Mouse (Mus musculus) kidney, postnatal 10 days (tissue): ENCODE results near the gene Sephs1.

Experiments
- DNase-seq: peaks from one replicate; pipeline ENCODE4 v3.0.0; 2021; ENCODE audit warnings: mixed read lengths

Gene Sephs1

DNA sequence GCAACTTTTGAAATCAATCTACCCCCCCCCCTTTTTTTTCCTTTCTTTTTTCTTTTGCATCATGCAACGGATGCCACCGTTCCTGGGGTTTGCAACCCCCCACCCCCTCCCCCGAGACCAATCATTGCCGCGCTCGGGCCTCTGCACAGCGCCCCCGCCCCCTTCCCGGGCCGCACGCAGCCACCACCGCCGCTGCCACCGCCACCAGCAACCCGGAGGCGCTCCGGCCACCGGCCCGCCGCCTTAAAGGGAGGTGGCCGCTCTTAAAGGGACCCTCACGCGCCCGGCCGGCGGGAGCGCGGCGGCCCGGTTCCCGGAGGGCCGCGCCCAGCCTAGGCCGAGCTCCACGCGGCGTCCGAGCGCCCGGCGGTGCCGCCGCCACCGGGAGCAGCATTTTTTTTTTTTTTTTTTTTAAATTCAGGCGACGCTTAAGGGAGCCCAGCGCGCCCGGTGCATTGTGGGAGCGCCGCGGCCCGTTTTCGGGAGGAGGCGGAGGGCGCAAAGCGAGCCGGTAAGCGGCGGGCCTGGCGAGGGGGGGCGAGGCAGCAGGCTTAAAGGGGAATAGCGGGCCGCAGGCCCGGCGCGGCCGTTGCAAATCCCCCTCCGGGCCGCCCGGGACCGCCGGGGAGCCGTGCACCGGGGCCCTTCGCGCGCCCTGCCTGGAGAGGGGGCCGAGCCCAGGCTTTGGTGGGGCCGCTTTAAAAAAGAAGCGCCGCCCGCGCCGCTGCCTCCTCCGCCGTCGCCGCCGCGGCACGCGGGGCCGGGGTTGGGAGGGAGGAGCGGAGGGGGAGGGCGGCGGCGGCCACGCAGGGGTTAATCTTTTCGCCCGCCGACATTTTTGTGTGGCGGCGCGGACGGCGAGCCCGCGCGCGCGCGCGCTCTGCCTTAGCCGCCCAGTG lies at the start of gene Sephs1:
Gene Sephs1 (plus strand): TSS at position 215 of the 899 bp plus-strand sequence.
- DNase-seq: peak; percentile 93

DNA sequence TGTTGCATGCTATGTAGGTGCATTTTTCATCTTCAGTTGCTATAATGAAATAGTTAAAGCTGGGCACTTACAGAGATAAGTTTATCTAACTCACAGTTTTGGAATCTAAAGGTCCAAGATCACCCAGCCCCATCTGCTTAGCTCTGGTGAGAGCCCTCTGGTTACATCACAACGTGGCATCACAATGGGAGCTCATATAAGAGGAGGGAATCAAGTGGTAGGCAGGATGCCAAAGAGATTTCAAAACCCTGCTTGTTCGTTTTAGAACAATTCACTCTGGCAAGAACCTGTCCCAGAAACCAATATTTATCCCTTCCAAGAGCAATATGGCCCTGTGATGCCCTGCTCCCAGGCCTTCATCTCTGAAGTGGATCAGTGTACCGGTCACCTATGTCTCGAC lies 49.2 kb upstream of the Sephs1 start:
- DNase-seq: no peak

DNA sequence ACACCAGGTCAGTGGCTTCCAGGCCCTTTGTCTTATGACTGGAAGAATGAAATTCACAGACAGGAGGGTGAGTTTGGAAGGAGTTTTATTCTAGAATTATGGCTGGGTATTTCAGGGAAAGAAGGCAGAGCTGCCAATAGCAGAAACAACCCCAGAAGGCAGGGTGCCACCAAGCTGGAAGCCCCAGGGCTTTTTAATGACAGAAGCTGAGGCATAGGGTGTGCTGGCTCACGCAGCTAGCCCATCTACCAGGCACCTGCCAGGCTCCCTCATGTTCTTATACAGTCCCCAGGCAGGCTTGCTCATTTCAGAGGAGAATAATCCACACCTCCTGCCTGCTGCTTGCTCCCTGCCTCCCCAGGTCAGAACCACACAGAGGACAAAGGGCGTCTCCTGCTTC lies 31.9 kb upstream of the Sephs1 start:
- DNase-seq: no peak

DNA sequence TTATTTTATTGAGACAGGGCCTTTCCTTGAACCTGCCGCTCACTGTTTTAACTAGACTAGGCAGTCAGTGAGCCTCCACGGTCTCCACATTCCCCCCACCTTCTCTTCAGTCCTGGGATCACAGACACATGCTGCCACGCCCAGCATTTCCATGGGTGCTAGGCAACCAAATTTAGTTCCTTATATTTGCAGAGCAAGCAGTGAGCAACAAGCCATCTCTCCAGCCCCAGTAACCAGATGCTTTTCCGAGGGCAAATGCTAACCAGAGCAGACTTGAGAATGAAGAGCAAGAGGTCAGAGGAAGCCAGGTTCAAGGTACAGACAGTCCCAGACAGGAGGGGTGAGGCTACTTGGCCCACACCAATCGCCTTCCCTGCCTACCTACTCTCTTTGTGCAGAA lies 24.2 kb upstream of the Sephs1 start:
- peak; percentile 27 for DNase-seq

DNA sequence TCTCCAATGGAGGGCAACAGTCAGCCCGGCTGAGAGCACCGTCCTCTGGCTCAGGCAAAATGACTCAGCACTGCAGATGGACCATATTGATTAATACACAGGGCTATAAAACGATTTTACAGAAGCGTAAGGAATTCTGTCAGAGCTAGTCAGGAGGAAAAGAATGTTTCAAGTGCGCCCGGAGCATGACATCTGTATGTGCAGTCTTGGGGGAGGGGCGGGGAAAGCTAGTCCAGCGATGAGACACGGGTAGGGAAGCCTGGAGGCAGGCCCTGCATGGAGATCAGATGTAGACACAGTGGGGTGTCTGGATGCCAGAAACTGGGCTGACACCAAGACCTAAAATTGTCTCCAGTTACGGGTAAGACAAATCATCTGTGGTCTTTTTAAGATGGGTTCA lies 23.2 kb upstream of the Sephs1 start:
- DNase-seq: no peak

DNA sequence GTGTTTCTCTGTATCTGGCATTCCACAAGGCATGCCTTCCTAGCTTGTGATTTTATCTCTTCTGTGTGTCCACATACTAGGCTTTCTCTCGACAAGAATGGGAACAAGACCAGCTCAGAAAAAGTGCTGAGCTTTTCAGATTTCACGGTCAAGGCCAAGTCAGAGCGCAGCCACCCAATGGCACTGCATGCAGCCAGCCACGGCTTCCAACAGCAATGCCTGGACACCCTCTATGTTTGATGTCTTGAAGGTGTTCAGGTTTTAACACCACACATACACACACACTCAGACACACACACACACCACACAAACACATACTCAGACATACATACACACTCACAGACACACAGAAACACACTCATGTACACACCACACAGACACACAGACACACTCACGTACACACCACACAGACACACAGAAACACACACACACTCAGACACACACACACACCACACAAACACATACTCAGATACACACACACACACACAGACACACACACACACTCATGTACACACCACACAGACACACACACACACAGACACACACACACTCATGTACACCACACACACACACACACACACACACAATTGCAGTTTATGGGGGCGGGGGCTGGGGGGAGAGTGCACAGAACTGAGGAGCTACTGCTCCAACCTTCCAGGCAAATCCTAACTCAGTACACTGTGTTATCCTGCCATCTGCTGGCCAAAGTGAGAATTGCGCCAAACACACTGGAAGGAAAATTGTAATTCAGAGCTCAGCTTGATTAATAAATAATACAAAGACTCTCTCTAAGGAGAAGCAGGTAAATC lies 17.2 kb upstream of the Sephs1 start:
- DNase-seq: peak; percentile 88

DNA sequence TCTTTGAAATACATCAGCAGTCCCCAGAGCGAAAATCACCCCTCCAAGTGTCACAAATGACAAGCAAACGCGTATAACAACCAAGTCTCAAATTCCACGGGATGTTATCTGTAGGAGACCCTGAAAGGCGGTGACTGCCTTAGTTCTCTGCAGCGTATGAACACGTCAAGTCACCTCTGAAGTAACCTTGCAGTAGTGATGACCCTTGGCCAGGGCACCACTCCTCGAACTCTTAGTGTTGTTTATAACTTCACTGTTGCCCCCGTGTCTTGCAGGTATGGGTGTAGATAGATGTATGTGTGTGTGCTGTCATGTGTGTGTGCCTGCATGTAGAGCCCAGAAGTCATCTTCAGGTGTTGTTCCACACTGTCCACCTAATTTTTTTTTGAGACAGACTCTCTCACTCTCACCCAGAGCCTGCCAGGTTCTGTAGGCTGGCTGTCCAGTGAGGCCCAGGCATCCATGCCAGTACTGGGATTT lies 16.5 kb upstream of the Sephs1 start:
- no peak for DNase-seq

DNA sequence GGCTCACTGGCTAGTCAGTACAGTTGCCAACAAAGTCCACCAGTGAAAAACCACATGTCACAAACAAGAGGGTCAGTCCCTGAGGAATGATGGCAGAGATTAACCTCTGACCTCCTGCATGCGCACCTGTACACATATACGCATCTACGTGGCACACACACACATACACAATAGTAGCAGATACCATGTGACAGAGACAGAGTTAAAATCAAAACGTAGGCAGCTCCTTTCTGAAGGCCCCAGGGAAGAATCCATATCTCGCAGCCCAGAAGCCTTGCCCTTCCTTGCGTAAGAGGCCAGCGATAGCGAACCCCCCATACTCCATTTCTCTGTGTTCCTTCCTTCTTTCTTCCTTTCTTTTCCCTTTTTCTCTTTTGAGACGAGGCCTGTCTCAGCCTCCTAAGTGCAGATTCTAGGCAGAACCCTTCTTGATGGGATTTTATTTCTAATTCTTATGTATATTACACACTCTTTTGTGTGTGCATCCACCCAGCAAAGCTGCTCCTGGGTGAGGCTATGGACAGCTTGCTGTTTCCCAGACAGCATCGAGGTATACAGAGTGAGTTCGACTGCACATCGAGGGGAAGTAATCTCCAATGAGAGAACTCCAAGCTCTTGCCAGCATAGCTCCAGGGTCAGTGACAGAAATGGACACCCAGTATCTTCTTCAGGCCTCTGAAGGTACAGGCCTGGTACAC lies 13.2 kb upstream of the Sephs1 start:
- DNase-seq: no peak

- DNase-seq: no peak
Observed at GRCm38 (mm10) chr2:4872740-4873139, 8.6 kb upstream of the Sephs1 start.

- no peak for DNase-seq
Observed at GRCm38 (mm10) chr2:4873331-4873730, 8.0 kb upstream of the Sephs1 start.

DNA sequence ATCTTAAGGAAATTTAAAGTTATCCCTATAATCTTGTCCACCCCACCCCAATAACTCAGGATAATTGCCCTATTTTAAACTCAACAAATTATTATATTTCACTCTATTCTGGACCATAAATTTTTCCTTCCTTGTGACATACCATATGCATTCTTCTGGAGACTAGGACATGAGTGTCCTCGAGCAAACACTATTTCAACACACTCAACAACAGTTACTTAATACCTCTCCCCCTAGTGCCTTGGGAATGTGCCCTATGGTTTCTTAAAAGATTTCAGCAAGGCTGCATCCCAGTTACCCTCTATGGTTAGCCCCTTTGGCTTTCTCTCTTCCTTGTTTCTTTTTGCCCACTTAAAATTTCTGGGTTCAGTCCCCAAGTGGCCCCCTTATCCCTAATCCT lies 6.3 kb upstream of the Sephs1 start:
- DNase-seq: no peak

DNA sequence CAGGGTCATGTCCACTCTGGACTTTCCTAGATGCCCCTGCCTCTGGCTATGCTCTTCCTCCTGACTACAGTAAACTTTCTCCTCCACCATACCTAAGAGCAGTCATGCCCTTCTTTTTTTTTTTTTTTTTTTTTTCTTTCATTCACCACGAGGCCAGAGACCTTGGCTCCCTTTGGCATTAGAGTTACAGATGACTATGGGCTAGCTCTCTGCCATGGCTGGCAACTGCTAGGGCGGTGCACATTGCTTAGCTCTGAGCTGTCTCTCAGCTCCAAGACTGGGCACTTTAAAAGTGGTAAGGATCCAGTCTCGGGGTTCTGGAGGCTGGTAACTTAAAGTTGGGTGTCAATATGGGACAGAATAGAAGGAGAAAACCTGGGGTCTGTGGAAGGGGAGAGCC lies 5.2 kb upstream of the Sephs1 start:
- DNase-seq: no peak

DNA sequence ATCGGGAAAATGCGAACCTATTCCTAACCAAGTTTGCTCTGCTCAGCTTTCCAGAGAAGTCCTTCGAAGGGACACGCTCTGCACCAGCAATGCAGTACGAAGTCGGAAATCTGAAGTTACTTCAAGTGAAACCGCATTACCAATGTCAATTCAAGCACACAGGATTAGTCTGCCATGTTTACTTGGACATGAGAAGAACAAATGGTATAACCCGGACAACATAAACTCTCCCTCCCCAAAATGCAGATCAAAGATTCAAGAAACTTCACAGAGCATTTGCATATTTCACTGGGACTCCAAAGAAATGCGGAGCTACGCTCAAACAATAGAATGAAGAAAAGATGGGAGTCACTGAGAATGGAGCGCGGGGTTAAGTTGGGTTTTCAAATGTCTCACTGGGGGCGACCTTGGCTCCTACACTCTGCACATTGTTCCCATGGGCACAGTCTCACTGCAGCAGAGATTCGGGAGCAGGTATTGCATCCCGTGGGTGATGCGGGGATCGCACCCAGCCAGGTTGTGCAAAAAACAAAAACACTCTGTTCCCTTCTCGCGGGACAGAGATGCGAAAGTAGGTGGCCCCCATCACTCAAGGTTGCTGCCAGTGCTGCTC lies 521 bp upstream of the Sephs1 start:
- DNase-seq: no peak

DNA sequence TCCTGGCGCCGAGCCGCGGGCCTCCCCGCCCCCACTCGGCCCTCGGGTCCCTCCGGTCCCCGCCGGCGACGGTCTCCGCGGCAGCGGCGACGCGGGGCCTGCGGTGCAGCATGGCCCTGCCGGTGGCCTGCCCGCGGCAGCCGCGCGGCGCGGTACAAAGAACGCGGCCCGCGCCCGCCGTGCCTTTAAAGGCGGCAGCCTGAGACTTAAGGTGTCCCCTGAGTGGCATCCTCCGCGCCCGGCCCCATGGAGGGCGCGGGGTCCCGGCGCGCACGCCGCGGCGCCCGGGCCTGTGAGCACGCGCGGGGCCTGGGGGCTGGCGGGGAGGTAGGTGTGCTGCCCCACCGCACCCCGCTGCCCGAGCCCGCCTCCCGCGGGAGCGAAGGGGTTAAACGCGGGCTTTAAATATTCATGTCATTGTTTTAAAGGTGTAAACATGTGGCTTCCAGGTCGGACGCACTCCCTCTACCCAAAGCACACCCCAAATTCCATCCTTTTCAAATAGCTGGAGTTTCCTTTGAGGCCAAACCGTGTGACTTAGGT lies 956 bp downstream of the Sephs1 start:
- peak; percentile 82 for DNase-seq

- no peak for DNase-seq
Observed at GRCm38 (mm10) chr2:4883009-4883704, 1.8 kb downstream of the Sephs1 start.

DNA sequence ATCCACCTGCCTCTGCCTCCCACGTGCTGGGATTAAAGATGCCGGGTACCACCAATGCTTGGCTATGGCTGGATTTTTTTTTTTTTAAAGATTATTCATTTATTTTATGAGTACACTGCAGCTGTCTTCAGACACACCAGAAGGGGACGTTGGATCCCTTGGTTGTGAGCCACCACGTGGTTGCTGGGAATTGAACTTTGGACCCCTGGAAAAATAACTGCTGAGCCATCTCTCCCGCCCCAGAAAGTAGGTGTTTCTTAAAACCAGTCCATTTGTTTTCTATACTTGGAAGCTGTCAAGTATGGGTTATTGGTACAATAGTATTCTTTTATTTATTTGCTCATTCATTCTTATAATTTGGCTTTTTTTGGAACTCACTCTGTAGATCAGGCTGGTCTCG lies 5.5 kb downstream of the Sephs1 start:
- no peak for DNase-seq

GRCm38 (mm10) chr2:4895598-4895997 lies 14.2 kb downstream of the Sephs1 start:
- no peak for DNase-seq

DNA sequence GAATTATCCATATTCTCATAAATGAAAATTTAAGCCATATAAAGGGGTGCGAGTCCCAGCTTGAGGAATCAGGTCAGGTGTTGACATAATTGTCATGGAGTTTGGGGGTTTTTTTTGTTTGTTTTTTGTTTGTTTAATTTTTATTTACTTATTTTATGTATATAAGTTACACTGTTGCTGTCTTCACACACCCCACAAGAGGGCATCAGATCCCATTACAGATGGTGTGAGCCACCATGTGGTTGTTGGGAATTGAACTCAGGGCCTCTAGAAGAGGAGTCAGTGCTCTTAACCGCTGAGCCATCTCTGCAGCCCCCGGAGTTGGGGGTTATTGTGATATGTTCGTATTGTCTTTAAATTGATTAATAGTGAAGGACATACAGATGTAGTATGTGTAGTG lies 15.6 kb downstream of the Sephs1 start:
- no peak for DNase-seq

- DNase-seq: no peak
Observed at GRCm38 (mm10) chr2:4900624-4901023, 19.3 kb downstream of the Sephs1 start.

DNA sequence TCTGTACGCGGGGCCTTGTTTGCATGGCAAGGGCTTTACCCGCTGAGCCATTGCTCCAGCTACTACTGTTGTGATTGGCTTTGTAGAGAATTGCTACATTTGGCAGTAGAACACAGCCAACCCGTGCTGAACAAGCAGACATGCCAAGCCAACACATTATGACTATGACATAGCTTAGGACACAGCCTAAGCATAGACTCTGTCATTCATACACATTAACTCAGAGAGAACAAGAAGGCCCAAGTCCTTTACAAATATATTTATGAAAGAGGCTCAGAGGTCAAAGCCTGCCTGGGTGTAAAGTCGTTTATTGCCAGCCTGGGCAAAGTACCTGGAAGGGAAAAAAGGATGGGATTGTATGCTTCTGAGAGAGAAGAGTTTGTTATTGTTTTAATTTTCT lies 21.0 kb downstream of the Sephs1 start:
- no peak for DNase-seq

DNA sequence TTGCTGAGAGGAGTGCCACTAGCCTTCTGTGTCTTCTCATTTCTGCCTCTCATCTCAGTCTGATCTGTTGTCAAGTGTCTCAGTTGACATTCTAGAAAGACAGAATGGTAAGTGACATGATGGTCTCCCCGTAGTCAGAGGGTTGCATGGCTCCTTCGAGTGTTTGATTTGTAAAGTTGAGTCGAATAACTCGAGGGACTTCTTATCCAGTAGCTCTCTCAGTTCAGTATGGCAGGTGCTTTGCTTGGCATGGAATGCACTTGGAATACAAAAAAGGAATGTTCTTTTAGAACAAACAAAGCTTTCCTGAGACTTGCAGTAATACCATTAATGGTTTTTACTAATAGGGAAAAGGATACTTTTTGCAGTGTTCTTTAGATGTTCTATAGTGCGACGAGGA lies 25.8 kb downstream of the Sephs1 start:
- no peak for DNase-seq

DNA sequence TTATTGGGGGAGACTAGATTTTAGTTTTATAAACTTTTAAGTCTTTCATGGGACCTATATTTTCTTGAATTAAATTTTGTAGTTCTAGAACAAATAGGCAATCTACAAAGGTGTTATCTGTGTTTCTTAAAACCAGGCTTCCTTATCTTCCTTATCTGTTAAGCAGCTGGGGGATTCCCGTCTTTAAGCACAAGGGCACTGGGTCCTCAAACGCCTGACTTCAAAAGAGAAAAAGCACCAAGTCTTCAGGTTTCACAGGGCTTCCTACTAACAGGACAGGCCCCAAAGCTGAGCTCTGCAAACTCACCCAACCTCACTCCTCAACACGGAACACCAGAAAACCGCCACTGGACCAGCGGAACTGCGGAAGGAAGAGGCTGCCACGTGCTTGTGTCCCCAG lies 26.6 kb downstream of the Sephs1 start:
- DNase-seq: no peak
